Mouse (Mus musculus): ENCODE results near the gene Tmem50b. TPM values are rescaled to one million over a fixed set of nuclear protein-coding genes. Genes with fewer than 3 reads are reported as not detected.

Gene Tmem50b
- 67.7 and 77.7 TPM in 2 replicates for total RNA-seq (2023)

DNA sequence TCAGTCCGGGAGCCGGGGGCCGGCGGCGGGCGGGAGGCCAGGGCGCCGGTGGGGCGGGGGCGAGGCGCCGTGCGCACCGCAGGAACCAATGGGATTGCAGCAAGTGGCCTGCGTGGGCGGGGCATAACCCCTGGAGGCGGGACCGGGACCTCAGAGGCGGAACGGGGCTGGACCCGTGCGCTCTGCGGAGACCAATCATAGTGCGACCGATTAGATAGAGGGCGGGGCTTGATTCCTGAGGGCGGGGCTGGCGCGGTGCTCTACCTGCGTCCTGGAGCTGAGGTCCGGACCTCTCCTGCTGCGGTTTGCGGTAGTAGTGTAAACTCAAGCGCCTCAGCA is at the start of gene Tmem50b:
TSS of gene Tmem50b (minus strand) at position 129 of the 339 bp plus-strand sequence.

DNA sequence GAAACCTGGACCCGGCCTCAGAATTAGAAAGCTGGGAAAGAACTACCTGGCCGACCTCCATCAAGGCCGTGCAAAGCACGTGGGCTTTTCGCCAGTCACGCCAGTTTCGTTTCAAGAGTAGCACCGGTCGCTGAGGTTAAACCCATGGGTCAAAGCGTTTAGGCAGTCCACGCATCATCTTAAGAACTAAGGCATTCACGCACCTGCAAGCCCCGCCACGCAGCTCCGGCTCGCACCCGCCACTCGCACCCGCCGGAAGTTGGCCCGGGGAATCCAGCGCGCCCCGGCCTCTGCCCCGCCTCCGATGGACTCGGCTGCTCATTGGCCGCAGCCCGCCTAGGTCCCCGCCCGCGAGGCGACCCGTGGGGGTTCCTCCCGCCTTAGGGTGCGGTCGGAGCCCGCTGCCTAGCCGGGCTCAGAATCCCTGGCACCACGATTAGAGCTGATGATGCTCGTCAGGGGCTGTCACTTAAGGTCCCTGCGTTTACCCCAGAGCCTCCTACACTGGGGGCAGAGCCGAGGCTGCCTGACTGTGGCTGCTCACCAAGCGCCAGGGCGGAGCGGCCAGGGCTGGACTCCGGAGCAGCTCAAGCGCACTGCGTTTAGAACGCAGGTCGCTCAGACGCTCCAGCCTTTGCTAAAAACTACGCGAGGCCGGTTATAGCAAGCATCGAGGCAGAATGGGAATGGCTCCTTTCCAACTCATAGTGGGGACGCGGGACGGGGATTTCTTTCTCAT is 49.2 kb upstream of the Tmem50b start, which contains the start of gene Gart:
TSS of gene Gart (minus strand) at position 272 of the 739 bp plus-strand sequence.

DNA sequence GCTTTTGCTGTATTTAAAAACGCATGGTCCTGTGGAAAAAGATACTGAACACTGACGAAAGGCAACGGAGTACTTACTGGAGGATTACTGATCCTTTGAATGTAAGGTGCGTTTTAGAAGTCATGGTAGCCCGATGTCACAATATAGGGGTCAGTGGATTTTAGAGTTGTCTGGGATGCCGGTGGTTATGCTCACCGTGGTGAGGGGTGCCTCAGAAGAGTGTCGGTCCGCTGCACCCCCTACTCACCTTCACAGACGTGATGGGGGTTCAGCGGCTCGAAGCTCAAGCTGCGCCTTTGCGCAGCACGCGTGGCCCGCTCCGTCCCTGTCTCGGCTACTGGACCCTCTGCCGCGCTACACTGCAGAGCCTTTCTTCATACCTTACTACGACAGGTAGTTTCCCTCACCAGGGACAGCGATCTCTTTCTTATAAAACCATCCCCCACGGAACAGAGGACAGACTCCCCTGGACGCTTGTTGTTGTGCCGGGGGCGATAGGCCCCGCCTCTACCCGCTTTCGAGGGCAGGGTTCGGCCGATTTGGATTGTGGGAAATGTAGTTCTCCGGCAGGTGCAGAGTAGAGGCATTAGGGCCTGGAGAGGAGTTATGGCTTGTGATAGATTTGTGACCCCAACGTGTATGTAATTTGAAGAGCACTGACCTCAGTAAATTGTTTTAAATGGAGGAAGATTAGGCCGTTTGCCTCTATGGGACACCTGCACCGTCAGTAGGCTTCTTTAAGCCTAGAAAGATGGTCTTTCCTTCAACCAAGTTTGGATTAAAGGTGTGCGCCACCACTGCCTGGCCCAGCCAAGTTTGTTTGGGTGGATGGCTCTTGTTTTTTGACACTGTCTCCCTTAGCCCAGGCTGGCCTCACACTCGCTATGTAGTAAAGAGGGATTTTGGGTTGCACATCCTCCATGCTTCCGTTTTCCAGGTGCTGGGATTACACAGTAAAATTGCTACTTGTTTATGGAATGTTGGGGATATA is 21.2 kb upstream of the Tmem50b start, which contains the start of gene Dnajc28:
TSS of gene Dnajc28 (minus strand) at position 516 of the 991 bp plus-strand sequence.

DNA sequence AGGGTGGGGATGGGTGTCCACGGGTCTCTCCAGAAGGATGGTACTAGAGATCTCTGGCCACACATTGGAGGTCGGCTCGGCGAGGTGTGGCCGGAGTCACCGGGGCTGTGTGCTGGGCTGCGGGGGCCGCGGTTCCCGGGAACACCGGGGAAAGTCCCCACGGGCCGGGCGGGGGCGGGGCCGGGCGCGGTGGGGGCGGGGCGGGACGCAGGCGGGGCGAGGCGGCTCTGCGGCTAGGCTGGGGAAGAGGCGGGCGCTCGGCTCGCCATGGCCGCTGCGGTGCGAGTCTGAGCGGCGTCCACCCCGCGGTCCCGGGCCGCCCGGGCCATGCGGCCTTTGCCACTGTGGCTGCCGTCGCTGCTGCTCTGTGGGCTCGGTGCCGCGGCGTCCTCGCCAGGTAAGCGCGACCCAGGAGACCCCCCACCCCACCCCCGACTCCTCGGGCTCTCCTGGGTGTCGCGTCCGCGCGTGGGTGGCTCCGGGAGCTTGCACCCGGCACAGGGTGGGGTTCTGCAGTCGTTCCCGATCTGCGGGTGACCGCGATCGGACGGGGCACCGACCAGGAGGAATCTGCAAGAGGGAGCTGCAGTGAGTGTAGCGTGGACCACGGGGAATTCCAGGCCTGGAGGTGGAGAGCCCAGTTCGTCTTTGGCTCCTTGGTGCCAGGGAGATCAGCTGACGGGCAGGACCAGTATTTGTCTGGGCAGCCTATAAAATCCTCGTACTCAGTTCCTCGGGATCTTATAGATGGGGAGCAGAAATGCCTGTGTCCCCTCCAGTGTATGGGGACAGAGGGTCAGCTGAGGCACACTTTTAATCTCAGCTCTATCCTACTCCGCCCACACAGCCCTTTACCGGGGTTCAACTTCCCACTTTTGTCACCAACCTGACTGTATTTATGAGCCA is 50.5 kb downstream of the Tmem50b start, which contains the start of gene Ifngr2:
TSS of gene Ifngr2 (plus strand) at position 237 of the 906 bp plus-strand sequence.

Other genes starting within 250 kb of the Tmem50b start
- gene Ifnar2, start 225.0 kb downstream of the Tmem50b start, total RNA-seq (2023), result 131 and 175 TPM in 2 replicates
- gene Gm21970, start 206.1 kb downstream of the Tmem50b start, total RNA-seq (2023), result 0.54 TPM in 1 of 2 replicates, not detected in the other
- gene Il10rb, start 191.6 kb downstream of the Tmem50b start, total RNA-seq (2023), result 72.8 and 76.9 TPM in 2 replicates
- gene Ifnar1, start 112.6 kb downstream of the Tmem50b start, total RNA-seq (2023), result 87.2 and 88.5 TPM in 2 replicates
- gene Ifngr2, start 50.7 kb downstream of the Tmem50b start, total RNA-seq (2023), result 70.6 and 86.9 TPM in 2 replicates
- 1.2 and 1.4 TPM in 2 replicates for gene Dnajc28, start 21.2 kb upstream of the Tmem50b start, total RNA-seq (2023)
- 31.4 and 36.9 TPM in 2 replicates for gene Gart, start 49.2 kb upstream of the Tmem50b start, total RNA-seq (2023)
- gene Son, start 49.7 kb upstream of the Tmem50b start, total RNA-seq (2023), result 396 and 530 TPM in 2 replicates
- gene Donson, start 91.0 kb upstream of the Tmem50b start, total RNA-seq (2023), result 16.7 and 25.7 TPM in 2 replicates
- 26.1 and 31.7 TPM in 2 replicates for gene Cryzl1, start 131.2 kb upstream of the Tmem50b start, total RNA-seq (2023)
- gene Itsn1, start 131.5 kb upstream of the Tmem50b start, total RNA-seq (2023), result 13.1 and 16.3 TPM in 2 replicates